Mouse (Mus musculus) mouse trophoblast stem cell (cell line): ENCODE data around the gene Jag2.

Source experiments
- in situ Hi-C, 2 experiments: fragments of 300-500 bp; cut with MseI, MboI; formaldehyde crosslinking; loops; 2 replicates in 1 of 2; 3 replicates in 1 of 2; pipeline ENCODE4 v1.15.1; 2025

Gene Jag2

DNA sequence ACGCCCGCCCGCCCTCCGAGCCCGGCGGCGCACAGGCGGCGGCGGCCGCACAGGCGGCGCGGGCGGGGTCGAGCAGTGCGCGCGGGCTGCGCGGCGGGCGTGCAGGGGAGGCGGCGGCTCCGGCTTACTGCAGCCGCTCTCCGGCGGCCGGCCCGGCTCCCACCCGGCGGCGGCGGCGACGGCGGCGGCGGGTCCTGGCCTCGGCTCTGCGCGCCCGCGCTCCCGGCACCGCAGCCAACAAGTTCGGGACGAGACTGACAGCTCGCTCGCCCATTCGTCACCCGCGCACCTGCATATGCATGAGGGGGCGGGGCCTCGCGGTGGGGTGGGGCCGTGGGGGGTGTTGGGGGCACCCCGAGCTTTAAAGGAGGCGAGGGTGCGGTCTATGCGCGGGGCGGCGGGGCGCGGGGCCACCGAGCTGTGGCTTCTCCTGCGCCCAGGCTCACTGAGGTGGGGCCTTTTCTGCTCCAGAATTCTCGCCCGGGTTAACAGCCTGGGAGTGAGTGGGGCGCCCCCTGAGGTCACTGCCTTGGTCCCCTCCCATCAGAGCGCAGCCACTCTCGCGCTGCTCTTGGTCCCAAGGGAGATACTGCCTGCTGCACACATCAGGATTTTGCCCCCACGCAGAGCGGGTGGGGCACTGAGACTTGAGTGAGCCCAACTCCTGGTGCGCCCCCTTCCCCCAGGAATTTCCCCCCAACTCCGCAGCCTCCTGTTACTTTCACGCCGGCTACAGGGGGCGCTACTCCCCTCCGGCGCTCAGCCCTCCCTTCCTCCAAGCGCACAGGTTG is at the start of gene Jag2:
TSS of gene Jag2 (minus strand) at position 215 of the 791 bp plus-strand sequence.
- in situ Hi-C loops, result no loop called here

DNA sequence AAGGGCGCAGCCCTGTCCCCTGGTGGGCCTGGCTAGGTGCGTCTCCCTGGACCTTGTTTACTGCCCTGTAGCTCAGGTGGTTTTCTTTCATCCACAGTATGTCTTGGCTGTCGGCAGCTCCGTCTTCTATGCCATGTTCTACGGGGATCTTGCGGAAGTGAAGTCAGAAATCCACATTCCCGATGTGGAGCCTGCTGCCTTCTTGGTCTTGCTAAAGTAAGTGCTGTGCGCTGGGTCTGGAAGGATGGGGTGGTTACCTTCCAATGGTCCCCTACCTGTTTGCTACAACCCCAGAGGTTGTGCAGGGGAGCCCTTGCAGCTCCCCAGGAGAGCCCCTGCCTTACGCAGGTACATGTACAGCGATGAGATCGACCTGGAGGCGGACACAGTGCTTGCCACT is 47.6 kb upstream of the Jag2 start:
- in situ Hi-C loops, result no loop called here

DNA sequence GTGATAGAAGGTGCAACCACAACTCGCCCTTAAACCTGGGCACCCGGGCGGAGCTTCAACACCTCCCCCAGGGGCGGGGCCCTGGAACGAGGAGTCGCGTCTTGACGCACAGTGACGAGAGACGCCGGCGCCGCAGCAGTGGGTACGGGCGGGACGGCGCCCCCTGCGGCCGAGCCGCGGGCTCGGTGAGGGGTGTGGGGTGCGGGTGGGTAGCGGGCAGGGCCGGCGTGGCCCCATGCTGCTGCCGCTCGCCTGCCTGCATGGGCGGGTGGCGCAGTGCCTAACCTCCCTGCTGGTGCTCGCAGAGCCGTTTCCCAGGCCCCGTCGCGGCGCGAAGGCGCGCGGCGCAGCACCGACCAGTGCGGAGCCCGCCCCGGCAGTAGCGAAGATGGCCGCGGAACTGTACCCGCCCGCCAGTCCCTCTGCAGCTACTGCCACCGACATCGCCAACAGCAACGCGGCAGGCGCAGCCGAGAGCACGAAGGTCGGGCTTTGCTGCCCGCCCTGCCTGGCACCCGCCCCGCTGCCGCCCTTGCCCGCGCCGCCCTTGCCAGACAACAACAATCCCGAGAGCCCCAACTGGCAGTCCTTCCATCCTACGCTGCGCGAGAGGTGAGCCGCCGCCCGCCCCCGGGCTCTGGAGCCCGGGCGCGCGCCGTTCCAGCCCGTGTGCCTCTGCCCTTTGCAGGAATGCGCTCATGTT is 46.9 kb upstream of the Jag2 start, which contains the start of gene Btbd6:
TSS of gene Btbd6 (plus strand) at position 112 of the 703 bp plus-strand sequence.
- in situ Hi-C loops, result no loop called here

DNA sequence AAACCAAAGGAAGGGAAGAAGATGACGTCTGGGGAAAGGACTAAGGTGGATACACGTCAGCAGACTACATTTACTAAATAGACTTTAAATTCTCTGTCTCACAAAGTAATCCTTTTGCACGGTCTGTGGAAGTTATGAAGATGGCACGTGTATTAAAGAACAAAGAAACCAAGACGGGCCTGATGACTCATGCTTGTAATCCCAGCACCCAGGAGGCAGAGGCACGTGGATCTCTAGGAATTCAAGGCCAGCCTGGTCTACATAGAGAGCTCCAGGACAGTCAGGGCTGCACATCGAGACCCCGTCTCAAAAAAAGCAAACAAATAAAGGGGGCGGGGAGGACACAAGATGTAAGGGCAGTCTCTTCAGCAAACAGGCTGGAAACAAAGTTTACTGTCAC is 45.2 kb upstream of the Jag2 start:
- in situ Hi-C loops, result no loop called here

DNA sequence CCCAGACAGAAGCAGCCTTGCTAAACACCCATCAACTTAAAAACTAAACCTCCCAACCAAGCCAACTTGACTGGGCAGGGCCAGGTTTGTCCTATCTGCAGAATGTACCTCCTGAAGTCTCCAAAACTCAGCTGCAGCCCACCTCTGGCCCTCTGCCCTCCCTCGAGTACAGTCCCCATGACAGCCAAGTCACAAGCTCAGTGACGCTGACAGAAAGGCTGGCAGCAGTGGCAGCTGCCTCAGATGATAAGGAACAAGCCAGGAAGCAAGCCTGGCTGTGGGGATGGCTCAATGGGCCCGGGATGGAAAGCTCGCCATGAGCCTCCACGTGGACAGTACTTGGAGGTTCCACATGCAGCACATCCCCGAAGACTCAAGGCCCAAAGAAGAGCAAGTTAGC is 40.0 kb upstream of the Jag2 start:
- in situ Hi-C loops, result no loop called here

DNA sequence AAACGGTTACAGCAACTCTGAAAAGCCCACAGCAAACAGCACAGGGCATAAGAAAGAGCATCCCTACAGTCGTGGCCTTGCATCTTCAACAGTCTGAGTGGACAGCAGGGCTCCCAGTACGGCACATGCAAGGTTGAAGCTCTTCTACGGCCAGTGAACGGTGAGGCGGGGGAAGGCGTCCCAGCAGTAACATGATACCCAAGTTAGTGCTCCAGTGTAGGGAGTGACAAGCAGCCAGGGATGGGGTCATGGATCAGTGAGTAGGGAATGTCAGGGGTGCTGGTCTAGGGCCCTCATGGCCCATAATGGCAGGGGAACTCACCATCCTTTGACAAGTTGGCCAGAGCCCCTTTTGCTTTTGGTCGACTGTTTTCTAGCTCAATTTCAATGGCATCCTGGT is 39.4 kb upstream of the Jag2 start:
- in situ Hi-C loops, result no loop called here

DNA sequence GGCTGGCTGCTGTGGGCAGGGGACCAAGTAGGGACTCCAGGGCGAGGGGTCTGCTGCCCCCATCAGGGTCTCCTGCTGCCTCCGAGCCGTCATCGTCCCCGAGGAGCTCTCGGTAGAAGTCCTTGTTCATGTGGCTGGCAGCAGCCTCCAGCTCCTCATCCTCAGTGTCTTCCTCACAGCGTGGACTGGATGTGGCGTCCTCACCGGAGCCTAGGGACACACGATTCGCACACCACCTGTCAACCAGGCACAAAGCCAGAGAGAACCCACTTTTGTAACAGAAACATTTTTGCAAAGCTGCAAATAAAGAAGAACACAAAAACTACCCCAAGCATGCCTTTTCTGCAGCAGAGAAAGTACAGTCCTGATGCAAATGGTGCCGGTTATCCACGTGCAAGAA is 36.2 kb upstream of the Jag2 start:
- in situ Hi-C loops, result no loop called here

DNA sequence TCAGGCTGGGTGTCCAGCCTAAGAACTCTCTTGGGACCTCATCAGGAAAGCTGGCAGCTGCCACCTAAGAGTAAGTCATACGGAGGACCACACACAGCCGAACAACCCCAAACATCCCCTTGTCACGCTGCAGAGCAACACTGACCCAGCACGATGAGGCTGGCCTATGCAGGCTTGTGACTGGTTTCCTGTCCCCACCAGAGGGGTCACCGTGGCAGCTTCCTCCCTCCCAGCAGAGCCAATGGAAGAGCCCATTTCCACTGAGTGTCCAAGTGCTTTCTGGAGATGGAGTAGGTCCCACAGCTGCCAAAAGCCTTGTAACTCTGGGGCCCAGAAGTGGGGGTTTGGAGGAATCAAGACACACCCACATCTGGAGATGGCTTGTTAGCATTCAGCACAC is 32.3 kb upstream of the Jag2 start:
- in situ Hi-C loops, result no loop called here

DNA sequence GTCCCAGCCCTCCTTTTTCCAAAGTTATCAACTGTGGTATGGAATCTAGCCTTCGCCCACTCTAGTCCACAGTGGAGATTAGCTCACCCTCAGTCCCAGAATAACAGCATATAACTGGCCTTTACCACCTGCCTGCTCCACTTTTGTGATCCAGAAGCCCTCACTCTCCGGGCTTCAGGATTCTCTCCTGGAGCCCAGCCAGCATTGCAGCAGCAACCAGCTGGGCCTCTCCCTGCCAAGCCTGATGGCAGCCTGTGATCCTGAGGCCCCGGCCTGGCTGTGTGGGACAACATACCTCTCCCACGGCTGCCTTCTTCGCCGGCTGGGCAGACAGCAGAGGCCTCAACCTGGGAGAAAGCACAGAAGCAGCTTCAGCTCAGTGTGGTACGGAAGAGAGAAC is 31.9 kb upstream of the Jag2 start:
- in situ Hi-C loops, result no loop called here

DNA sequence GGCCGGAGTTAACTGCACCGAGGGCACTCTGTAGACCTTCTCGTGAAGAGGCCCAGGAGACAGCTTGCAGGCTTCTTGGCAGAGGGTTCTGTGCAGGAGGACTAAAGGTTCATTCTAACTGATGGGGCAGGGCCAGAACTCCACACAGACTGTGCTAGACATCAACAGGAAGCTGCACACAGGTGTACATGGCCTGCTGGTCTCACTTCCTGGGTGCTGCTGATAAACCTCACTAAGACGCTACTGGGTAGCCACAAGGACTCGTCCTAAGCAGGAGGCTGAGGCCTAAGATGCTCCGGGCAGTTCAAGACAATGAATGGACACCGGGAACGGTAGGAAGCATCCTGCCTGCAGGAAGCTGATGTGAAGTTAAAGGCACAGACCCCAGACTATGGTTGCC is 29.8 kb upstream of the Jag2 start:
- in situ Hi-C loops, result no loop called here

DNA sequence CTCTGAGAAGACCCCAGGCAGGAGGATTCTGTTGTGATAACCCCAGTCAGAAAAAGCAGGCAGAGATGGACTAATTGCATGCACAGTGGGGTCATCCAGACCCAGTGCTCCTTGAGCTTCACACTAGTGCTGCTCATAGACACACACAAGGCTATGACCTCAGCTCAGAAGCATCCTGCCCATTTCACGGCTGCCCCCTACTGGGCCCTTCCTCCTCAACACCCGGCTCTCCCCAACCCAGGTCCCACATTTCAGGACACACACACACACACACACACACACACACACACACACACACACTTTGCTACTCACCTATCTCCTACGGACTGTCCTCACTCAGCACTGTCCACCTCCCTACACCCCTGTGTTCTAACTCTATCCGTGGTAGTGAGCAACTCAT is 28.7 kb upstream of the Jag2 start:
- in situ Hi-C loops, result no loop called here

DNA sequence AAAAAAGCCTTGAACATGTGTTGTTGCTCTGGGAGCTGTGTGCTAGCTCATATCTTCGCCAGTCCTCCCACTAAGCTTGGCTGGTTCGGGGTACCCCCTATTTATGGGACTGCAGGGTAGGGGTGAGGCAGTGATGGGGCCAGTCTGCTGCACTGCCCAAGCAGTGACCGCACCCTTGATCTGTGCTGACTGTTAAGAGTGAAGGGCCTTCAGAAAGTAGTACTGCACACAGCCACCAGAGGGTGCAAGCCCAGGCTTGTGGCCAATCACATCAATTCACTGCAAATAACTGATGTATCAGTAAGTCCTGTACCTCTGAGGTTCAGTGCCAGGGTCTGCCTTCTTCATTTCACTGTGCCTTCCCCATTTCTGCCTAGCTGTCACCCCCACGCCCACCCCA is 26.2 kb upstream of the Jag2 start:
- in situ Hi-C loops, result no loop called here

DNA sequence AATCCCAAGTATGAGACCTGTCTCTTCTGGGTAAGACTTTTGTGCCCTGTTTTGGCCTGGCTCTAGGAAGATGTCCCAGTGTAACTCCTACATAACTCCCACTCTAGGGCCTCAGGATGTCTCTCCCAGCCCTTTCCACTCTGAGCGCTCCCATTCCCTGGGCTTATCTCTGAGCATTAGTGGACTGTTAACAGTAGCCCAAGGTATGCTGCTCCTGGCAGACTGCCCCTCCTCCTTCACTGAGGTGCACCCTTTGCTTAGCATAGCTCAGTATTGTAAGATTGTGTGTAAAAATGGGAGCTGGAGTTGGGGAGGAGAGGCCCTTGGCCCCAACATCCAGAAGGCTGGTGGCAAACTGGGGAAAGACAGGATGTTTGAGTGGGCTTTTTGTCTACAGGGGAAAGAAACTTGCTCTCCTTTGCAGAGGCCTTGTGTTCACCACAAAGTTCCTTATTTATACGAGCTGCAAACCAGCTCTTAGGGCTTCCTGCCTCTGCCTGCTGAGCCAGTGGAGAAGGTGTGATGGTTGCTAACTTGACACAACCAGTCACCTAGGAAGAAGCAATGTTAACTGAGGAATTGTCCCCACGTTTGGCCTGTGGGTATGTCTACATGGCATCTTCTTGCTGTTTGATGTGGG is 23.5 kb upstream of the Jag2 start:
- in situ Hi-C loops, result no loop called here

DNA sequence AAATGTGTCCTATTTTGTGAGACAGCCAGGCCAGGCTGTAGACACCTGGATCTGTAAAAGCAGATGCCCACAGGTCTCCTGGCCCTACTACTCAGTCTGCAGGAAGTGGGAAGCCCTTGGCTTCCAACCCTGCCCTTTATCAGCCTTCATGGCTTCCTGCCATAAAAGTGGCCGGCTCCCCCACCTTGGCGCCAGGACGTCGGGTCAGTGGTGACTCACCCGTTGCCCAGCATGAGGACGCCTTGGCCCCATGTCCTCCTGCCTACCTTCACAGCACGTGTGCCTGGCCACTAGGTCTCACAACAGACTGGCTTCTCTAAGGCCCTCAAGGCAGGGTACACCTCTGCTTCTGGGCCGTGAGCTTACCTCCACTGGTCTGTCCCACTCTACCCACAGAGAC is 22.9 kb upstream of the Jag2 start:
- in situ Hi-C loops, result no loop called here

DNA sequence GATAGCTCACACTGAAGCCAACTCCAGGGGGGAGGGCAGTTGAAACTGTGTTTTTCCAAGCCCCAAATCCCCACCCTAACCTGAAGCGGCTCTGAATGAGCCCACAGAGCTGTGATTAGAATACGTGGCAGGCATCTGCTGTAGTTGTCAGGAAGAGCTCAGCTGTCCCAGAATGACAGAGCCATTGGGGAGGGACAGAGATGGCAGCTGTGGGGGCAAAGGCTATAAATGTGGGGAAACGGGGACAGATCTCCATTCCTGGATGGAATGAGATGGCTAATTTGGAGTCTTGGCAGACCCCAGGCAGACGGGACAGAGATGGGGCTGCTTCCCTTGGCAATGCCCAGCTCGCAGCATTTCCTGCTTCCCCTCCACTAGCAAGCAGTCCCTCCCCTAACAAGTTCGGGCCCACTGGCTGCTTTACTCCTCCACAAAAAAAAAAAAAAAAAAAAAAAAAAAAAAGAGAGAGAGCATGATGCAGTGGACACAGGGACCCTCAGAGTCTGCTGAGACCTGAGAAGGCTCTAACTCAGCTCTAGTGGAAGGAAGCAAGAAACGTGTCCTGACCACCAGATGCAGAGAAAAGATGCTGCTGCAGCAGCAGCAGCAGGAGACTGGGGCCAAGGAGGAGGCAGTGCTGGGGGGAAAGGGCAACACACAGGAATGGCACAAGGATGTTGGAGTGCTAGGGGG is 21.7 kb upstream of the Jag2 start:
- in situ Hi-C loops, result no loop called here

DNA sequence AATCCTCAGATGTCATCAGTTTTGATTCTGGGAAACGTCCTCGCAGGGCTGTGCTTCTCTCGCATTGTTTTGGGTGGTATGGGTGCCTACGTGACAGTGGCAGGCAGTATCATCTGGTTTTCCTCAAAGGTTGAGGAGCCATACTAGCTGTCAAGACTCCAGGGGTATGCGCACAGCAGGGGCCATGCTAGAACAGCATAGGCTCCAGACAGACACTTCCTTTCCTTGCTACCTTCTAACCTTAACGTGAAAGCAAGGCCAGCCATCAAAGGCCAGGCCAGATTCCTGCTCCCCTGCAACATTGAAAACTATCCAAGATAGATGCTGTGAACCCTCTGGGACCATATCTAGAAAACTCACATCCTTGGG is 21.2 kb upstream of the Jag2 start:
- in situ Hi-C loops, result no loop called here

DNA sequence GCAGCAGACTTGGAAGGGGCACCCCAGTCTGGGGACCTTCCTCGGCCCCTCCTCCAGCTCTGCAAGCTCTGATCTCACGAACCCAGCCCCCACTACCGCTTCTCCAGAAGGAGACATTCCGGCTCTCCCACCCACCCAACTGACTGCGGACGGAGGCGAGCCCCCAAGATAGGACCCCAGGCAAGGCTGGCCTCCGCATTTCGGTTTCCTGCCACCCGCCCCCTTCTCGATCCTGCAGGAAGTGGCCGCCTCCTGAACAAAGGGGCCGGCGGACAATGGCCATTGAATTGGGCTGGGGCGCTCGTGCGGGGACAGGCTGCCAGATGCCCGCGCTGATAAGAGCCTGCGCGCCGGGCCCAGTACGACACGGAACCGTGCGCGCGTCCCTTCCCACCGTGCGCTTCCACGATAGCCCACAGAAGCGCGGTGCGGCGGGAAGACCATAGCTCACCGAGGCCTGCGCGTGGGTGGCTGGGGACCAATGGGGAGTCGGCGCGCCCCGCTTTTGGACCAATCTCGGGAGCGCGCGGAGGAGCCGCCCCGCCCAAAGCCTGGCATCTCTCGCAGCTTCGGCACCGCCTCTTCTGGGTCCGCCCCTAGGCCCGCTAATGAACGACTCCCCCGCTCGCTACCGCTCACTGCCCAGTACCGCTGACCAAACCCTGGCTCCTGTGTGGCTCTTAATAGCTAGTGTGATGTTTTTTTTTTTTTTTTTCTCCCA is 20.6 kb upstream of the Jag2 start:
- in situ Hi-C loops, result no loop called here

DNA sequence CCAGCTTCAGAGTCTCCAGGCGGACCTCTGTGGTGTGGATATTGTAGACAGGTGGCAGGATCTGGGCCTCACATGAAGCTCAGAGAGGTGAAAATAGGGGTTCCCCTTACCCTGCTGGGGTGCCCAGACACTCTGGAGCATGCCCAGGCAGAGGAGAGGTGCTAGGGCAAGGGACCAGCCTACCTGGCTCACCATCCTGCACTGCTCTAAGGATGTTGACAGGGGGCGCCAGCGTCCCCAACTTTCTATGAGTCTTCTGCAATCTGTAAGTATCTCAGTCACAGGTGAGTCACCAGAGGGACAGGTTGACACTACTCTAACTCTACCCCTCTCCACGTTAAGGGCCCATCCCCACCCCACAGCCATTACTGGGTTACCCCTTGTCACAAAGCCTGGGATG is 17.7 kb upstream of the Jag2 start:
- in situ Hi-C loops, result no loop called here

DNA sequence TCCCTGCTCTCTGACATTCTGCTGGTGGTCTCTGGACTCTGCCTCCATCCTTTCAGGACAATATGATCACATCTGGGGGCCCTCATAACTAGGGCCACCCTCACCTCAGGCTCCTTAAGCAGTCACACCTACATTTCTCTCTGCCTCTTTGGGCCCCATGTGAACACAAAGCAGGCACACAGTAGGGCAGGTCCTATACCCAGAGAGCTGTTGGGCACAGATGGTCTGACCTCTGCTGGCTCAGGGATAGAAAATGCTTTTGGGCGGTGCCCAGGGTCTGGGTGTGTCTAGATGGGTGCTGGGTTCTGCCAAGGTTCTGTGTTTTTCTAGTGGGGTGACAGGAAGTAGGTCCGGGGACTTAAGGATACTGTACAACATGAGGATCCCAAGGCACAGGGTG is 14.1 kb upstream of the Jag2 start:
- in situ Hi-C loops, result no loop called here

DNA sequence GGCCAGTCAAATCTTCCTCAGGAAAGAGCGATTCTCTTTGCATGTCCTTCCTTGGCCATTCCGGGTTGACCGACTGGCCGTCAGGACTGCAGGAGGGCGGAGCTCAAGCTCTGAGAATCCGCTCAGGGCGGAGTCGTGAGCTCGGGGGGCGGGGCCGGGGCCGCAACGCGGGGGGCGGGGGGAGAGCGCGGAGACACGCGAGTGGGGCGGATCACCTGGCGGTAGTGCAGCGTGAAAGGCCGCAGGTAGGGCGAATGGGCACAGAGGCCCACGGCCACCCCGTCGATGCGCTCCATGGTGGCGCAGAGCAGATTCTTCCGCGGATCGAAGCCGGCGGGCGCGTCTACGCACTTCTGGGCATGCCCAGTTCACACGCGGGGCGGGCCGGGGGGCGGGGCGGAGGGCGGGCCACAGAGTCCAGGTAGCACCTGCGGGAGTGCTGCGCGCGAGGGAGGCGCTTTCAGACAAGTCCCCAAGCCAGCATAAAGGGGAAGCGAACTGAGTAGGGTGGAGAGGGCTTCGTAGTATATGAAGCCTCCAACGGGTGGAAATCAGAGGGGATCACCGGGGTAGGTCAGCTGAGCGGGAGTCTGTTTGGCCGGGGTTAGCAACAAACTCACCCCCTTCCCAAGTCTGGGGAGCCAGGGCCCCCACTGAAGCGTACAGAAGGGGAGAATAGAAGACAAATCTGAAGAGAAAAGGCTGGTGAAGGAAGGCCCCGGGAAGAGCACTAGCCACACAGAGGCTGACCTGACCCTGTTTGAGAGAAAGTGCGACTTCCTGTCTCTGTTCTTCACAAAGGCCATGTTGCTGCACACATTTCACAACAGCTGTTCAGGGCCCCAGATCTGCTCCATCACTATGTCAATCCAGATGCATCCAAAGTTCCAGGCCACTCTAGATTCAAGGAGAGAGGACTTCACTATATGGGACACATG is 12.5 kb upstream of the Jag2 start, which contains the start of gene Nudt14:
TSS of gene Nudt14 (minus strand) at position 349 of the 938 bp plus-strand sequence.
- in situ Hi-C loops, result no loop called here
